Mouse (Mus musculus) cerebellum, adult 2 months (tissue): ENCODE measurements at regions not wholly inside any gene's neighbourhood (a gene's known extent, or its start where the extent isn't known, plus 50 kb on each side); places are given as distances from the start of the nearest gene placed in this dataset.

Experiments
- DNase-seq, 2 experiments: peaks; one replicate each; pipeline ENCODE4 v3.0.0; 2021
- H3K27ac ChIP-seq: fragments of 200-500 bp; 2 replicates; pipeline ENCODE4 v1.5.1; 2012; ENCODE audit warnings: low read length, control low read depth, inconsistent platforms; ENCODE audit not compliant: insufficient read depth
- H3K27me3 ChIP-seq: fragments of 200-500 bp; 2 replicates; pipeline ENCODE4 v1.6.1; 2012; ENCODE audit warnings: inconsistent platforms, mild to moderate bottlenecking, low read length, moderate library complexity; ENCODE audit not compliant: control insufficient read depth, insufficient read depth
- H3K4me1 ChIP-seq: fragments of 200-500 bp; 2 replicates; pipeline ENCODE4 v1.6.1; 2011; ENCODE audit warnings: low read length; ENCODE audit not compliant: control insufficient read depth, insufficient read depth
- H3K4me3 ChIP-seq: fragments of 200-500 bp; replicated peaks from 2 replicates; pipeline ENCODE3; 2011; ENCODE audit warnings: mild to moderate bottlenecking, low read depth, low read length, control low read depth; ENCODE audit not compliant: insufficient read depth
- CTCF ChIP-seq: fragments of 200-500 bp; IDR thresholded peaks from 2 replicates; pipeline ENCODE4 v1.5.1; 2011; ENCODE audit warnings: low read depth, mild to moderate bottlenecking, control low read depth, low read length, moderate library complexity, borderline replicate concordance; ENCODE audit not compliant: insufficient read depth
- POLR2A ChIP-seq: fragments of 200-500 bp; IDR thresholded peaks from 2 replicates; pipeline ENCODE4 v1.6.1; 2011; ENCODE audit warnings: low read length, control low read depth, borderline replicate concordance; ENCODE audit not compliant: insufficient read depth
- WGBS: fragments of 180-500 bp; shearing (Covaris S2); methylation state at CpG from one replicate; pipeline ENCODE4 v1.1.7; 2018; 5-methylcytosine and 5-hydroxymethylcytosine counted together

DNA sequence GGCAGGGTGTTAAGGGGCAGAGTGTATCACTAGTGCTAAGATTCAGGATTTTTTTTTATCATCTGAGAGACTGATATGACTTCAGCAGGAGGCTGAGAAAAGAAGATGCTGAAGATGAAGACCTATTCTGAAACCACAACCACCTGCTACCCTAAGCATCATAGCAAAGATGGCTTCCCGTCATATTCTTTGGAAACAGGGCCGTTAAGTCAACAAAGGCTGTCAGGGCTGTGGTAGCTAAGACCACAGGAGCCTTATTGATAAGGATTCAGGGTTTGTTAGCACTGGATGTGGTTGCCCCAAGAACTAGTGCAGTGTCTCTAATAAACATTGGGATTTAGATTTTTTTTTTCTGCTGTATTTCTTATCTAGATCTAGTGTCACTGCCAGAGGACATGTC lies 56.7 kb upstream of the Rasgrp1 start:
- no peaks in the 10 kb centered on the region for H3K27me3 ChIP-seq
- no peak for DNase-seq
- no peaks in the 10 kb centered on the region for H3K4me1 ChIP-seq
- 75% methylated on average over 2 of the region's 2 CpGs for WGBS
- TF ChIP-seq CTCF: no peak
- no peak for TF ChIP-seq POLR2A
- H3K4me3 ChIP-seq: no peak overlapping the region
- no peak overlapping the region for H3K27ac ChIP-seq

DNA sequence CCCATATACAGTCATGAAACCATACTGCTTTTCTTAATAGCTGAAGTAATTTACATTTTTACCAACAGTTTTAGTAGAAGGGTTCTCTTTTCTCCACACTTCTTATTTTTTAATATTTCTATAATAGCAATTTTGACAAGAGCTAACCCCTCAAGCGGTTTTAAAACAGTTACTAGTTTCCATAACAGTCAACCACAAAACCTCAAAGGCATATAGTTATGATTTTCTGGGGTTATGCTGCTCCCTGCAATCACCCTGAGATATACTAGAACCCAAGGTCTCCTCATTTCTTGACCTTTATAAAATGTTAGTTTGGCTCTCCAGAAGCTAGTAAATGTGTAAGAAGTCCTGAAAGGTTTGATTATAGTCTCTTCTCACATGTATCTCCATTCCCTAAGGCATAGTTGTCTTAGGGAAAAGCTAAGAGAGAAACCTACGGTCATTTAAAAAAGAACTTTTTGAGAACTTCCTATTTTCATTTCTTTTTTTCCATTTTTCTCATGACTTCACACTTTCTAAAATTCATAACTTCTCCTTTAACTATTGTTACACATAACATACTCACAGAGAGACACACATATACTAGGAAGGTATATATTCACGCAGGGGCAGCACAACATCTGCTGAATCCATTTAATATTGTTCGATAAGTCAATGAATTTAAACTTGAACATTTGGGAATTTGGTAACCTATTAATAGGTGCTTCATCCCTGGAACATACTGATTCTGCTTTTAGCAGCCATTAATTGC lies 60.8 kb upstream of the Rasgrp1 start:
- WGBS: 93% methylated on average over 4 of the region's 4 CpGs
- DNase-seq: no peak
- Histone ChIP-seq H3K27me3 (no peaks in the 10 kb centered on the region), H3K4me3 (no peak overlapping the region), H3K27ac (no peak overlapping the region), H3K4me1 (no peaks in the 10 kb centered on the region)
- TF ChIP-seq POLR2A (no peak), CTCF (no peak)

DNA sequence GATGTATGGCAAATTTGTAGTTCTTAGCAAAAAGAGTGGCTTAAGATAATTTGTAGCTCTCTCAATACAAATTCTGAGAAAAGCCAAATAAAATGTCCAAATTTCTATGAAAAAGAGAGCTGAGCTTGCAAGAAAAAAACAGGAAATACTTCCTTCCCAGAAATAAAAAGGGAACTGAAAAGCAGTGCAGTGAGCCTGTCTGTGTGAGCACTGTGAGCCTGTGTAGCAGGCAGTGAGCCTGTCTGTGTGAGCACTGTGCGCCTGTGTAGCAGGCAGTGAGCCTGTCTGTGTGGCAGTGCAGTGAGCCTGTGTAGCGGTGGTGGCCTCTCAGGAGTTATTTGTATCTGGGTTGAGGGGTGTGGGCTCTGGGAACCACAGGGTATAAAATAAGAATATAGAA lies 62.7 kb upstream of the Rasgrp1 start:
- no peaks in the 10 kb centered on the region for H3K27me3 ChIP-seq
- H3K4me3 ChIP-seq: no peak overlapping the region
- DNase-seq: no peak
- TF ChIP-seq CTCF (no peak), POLR2A (no peak)
- WGBS: 50% methylated on average over 2 of the region's 2 CpGs
- no peak overlapping the region for H3K27ac ChIP-seq
- no peaks in the 10 kb centered on the region for H3K4me1 ChIP-seq

DNA sequence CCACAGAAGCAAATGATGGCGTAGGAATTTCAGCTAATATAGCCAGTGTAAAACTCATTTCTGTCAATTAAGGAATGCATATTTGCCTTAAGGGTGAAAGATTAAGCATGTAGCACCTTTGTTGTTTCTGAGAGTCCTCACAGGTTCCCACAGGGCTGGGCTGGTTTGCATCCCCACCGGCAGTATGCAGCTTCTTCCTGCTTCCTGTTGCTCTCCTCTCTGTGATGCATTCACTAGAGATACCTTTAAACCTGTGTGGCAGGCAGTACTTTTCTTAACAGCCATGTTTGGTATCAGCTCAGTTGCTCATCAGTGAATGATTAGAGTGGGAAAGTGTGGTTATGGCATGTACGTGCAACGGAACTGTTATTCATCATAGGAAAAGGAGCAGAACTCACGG lies 65.4 kb upstream of the Rasgrp1 start:
- Histone ChIP-seq H3K27me3 (no peaks in the 10 kb centered on the region), H3K4me3 (no peak overlapping the region), H3K4me1 (no peaks in the 10 kb centered on the region), H3K27ac (no peak overlapping the region)
- DNase-seq: no peak
- TF ChIP-seq CTCF: no peak
- TF ChIP-seq POLR2A: no peak
- 86% methylated on average over 5 of the region's 5 CpGs for WGBS

DNA sequence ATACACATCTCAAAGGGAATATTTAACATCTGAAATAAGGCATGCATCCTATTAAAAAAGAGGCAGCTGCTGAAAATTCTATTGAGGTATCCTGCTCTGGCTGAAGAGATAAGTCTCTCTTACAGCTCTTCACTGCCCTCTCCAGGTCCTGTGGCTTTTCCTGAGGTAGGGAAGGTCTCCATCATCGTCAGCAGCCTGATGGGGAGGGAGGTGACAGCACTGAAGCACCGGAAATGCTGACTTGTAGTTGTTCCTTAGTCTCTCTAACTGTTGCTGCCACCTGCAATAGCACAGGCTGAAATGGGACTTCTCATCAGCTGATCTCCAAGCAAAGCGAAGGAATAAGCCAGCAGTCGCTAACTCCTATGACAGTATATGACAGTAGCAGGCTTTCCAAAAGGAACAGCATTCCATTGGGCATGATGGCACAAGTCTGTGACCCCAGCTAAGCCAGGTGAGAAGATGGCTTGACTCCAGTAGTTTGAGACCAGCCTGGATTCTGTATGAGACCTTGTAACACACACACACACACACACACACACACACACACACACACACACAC lies 69.3 kb upstream of the Rasgrp1 start:
- H3K27me3 ChIP-seq: no peaks in the 10 kb centered on the region
- no peaks in the 10 kb centered on the region for H3K4me1 ChIP-seq
- H3K27ac ChIP-seq: no peak overlapping the region
- TF ChIP-seq POLR2A (no peak), CTCF (peak; percentile 30; the same call in 1 of the 2 replicates)
- H3K4me3 ChIP-seq: no peak overlapping the region
- WGBS: 48% methylated on average over 4 of the region's 4 CpGs
- DNase-seq: peak; percentile 10 to 11

DNA sequence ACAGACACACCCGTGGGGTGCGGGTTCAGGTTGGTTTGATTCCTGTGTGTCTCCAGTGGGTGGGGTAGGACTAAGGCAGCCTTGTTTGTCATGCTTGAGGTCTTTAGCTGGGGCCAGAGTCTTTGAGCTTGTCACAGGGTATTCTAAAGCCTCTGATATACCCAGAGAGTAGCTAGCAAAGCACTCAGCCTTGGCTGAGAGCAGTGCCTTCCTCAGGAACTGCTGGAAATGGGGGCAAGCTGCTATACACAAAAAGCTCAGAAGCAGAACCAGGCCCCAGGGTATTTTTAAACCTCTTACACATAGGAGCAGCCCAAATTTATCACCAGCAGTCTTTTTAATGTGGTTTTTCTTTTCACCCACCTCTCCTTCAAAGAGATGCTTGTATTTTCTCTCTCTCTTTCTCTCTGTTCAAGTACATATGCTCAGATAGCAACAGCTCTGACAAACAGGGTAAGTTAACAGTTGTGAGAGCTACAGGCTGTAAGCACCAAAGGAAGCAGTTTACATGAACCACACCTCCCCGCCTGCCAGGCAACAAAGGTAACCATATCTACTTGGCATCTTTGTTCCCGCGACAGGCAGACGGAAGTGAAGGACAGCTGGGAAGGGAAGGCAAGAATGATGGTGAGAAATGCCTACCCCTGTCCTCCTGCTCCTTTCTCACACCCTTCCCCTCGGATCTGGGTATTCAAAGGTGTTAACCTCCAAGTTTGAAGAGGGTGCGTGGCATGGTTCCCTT lies 74.6 kb upstream of the Rasgrp1 start:
- H3K27me3 ChIP-seq: no peaks in the 10 kb centered on the region; the same call in 1 of the 2 replicates
- H3K4me3 ChIP-seq: no peak overlapping the region
- 85% methylated on average over 8 of the region's 8 CpGs for WGBS
- no peak for DNase-seq
- H3K4me1 ChIP-seq: no peaks in the 10 kb centered on the region
- no peak overlapping the region for H3K27ac ChIP-seq
- TF ChIP-seq CTCF: no peak
- TF ChIP-seq POLR2A: no peak

DNA sequence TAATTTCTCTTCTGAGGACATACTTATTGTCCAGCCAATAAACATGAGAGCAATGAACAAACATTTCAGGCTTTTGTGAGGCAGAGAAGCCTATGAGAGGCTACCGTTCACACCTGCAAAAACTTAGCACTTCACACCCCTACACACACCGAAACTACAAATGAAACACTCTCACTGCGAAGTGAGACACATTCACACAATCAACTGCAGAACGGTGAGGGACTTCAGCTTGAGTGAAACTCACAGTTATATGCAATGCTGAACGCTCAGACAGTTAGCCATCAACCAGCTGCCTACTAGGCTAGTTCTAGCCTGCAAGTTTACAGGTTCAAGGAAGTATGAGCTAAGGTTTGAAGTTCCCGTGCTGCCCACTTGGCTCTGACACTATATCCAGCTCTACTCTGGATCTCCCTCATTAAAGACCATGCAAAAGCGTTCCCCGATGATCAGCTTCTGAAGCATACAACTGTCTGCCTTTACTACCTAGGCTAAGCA lies 75.4 kb upstream of the Rasgrp1 start:
- WGBS: 94% methylated on average over 8 of the region's 8 CpGs
- Histone ChIP-seq H3K27me3 (no peaks in the 10 kb centered on the region; the same call in 1 of the 2 replicates), H3K4me3 (no peak overlapping the region), H3K27ac (no peak overlapping the region), H3K4me1 (no peaks in the 10 kb centered on the region)
- no peak for DNase-seq
- TF ChIP-seq CTCF (no peak), POLR2A (no peak)
